Mouse (Mus musculus): ENCODE results near the gene Prex1. TPM values are rescaled to one million over a fixed set of nuclear protein-coding genes. Genes with fewer than 3 reads are reported as not detected.

The Prex1 gene
- total RNA-seq, 2 experiments from 2014 or later, result 76.6 to 86.9 TPM

DNA sequence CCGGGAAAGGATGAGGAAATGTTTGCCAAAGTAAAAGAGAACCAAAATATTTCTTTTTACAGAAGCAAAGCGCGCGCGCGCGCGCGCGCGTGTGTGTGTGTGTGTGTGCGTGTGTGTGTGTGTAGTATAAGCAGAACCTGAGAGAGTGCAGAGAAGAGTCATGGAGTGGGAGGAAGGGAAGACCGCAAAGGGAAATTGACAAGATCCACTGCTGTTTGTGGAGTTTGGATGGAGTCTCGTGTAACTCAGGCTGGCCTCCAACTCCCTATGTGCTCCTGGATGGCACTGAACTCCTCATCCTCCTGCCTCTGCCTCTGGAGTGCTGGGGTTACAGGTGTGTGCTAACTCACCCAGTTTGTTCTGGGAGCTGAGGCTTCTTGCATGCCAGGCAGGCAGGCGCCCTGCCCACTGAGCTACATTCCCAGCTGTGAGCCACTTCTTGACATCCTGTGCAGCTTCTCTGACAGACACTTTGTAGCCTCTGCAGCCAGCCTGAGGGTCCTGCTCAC lies 191.0 kb downstream of the Prex1 start:
- DNase-seq (ENCODE audit: low spot score in 2 of 2), result no peak

DNA sequence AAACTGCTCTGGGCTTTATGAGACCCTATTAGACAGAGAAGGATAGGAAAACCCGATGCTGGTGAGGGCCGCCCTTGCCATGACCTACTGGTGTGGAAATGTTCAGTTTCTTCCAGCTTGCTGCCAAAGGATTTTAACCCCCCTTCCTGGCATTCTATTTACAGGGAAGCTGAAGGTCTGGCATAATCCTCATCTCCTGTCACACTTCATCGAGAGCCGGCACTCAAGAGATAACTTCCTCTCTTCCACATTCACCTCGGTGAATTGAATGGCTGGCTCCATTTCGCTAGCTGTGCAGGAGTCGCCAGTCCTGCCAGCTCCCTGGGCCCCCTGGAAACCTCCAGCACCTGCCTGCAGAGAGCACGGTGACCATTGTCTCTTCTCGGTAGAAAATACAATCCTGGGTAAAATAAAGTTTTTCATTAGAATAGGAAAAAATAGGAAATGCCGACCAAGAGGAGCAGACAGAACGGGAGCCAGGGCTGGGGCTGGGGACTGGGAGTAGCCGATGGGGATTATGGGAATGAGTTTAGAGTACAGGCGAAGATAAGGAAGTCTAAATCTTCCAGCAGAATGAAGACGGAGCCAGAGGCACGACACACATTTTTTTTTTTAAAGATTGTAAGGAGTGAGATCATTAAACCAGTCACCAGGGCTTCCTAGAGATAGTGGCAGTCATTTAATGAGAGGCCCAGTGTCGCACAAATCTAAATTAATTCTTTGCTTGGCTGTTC lies 191.6 kb downstream of the Prex1 start:
- no peak for DNase-seq (ENCODE audit: low spot score in 2 of 2)

DNA sequence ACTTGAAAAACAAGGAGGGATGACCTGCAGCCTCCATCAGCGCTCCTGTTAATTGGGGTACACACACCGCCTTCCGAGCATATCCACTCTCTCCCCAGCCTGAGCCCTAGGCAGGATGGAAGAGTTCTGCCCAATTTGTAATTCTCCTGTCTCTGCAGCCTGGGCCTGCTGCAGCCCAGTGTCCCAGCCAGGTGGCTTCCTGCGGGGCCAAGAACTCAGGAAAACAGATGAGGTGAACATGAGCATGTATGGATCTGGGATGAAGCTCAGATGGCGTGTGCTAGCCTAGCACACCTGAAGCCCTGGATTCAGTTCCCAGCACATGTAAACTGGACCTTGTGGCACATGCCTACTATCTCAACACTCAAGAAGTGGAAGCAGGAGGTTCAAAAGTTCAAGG lies 192.2 kb downstream of the Prex1 start:
- DNase-seq (ENCODE audit: low spot score in 2 of 2), result no peak

DNA sequence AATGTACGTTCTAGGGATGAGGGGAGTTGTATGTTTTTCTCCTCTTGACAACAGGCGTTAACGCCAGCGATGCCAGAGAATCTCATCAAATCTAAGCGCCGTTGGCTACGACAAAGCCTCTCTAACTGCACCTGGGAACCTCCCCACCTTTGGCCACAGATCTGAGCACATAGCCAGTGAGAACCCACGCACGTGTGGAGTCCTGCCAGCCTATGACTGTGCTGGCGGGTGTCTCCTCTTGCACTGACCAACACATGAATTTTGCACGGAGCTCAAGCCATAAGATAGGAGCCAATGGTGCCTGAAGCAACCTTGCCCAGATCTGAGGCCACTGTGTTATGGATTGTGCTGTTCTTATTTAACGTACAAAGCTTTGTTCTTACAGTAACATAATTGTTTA lies 193.1 kb downstream of the Prex1 start:
- DNase-seq (ENCODE audit: low spot score in 2 of 2), result no peak

DNA sequence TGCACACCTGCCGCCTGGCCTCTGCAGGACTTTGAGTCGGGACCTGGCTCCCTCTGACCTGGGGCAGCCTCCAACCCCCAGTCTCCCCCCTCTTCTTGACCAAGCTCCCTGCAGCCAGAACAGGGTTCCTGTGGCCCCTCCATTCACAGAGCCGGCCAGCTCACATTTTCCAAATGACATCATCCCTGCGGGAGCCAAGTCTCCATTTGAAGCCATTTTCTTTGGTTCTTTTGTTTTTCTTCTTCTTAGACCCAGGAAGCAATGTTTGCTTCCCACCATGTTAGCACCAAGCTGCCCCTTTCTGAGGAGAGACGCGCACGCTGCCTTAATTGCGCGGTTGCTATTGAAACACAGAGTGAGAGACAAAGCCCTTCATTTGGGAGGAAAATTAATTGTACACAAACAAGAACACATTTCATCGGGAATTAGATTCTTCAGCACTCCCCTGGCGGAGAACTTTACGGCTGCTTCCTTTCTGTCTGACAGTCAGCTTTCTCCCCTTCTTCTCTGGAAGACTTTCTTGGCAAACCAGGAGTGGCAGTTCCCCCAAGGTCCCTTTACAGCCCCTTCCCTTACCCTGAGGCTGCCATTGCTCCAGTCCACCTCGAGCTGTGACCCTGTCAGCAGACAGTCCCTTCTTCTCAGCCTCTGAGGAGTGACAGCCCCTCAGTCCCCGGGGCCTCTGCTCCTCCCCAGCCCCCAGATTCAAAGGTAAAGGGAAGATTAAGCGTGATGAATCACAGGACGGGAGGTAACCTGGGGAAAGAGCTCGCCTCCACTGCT lies 196.0 kb downstream of the Prex1 start:
- DNase-seq (ENCODE audit: low spot score in 2 of 2), result peak; percentile 50 to 56

DNA sequence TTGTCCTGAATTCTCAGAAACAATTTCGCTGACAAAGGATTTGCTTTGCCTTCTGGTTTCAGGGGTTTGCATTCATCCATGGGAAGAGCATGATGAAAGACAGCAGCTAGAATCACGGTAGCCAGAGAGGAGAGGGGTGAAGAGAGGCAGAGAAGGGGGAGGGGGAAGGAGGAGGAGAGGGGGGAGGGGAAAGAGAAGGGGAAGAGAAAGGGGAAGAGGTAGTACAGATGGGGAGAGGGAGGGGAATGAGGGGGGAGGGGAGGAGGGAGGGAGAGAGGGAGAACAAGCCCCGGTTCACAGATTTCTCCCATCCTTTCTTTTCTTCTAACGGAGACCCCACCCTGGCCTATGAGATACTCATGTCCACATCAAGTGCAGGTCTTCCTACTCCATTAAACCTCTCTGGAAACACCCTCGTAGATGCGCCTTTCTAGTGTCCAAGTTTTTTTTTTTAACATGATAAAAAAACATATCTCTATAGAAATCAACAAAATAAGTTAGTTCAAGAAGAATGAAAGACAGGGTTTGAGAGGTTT lies 196.7 kb downstream of the Prex1 start:
- DNase-seq (ENCODE audit: low spot score in 2 of 2), result no peak

Other genes with a start within 250 kb of the Prex1 start
- gene Trp53rkb, start 78.7 kb upstream of the Prex1 start, total RNA-seq (2021), result 1 to 10 TPM; 5.8 to 7.7 TPM
- 10 to 100 TPM; 35.9 to 39.7 TPM for gene Arfgef2, start 91.8 kb upstream of the Prex1 start, total RNA-seq (2021)
- 10 to 100 TPM; 67.2 to 70.4 TPM for gene Cse1l, start 192.2 kb upstream of the Prex1 start, total RNA-seq (2021)